Mouse (Mus musculus) right cerebral cortex, adult 2 months (tissue): Measurements from ENCODE around the gene Tmem108.
A peak's percentile ranks its signal among the peaks of the same experiment; 100 is the strongest.

Source experiments
- DNase-seq, 2 experiments: peaks; one replicate each; pipeline ENCODE4 v3.0.0; 2021 to 2022; ENCODE audit warnings: low spot score in 2 of 2

Tmem108 gene

DNA sequence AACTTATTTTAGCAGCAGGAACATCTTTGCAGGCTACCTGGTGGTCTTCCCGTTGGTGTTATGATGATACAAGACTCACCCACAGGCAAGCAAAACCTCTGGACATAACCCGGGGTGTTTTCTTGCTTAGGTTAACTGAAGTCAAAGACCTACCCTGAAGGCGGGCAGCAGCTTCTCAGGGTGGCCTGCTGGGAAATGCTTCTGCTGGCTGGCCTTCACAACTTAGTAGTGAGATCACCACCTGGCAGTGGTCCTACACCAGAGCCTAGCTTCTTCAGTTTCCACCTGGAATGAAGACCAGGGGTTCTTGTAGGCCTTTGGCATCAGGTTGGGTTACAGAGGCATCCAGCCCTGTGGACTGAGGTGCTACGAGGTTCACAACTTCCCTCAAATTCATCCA lies 169.7 kb downstream of the Tmem108 start:
- DNase-seq: no peak

DNA sequence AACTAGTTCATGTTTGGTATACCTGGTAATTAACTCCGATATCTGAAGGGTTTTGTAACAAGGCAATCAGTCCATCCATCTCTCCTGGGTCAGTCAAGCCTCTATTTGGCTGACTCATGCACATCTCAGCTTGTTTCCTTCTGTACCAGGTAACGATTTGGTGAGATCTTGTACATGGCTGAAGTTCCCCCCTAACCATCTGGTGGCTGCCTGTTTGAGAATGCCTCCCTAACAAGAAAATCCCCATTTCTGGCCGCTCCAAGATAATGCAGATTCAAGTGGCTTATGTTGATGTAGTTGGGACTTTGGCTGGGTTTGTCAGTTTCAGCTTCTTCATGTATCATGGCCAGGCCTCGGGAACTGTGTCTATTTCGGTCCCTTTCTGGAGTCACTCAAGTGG lies 170.8 kb downstream of the Tmem108 start:
- no peak for DNase-seq

DNA sequence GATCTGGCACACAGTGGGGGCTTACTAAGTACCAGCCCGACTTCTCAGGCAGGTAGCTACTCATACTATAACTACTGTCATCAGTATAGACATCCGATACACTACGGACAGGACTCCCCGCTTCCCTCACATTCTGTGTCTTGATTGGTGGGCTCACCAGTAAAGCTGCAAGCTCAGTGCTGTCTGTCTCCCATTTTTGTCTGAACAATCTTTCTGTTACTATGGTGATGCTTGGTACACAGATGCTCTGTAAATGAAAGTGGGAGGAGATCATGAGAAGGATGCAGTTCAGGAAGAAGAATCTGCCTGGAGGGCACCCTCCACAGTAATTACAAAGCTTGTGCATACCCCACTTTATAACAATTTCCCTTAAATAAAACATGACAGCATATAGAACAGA lies 176.8 kb downstream of the Tmem108 start:
- DNase-seq: peak in 1 of 2 experiments; percentile 30

- DNase-seq: no peak
These were observed 179.2 kb downstream of the Tmem108 start for GRCm38 (mm10) chr9:103582249-103582961.

DNA sequence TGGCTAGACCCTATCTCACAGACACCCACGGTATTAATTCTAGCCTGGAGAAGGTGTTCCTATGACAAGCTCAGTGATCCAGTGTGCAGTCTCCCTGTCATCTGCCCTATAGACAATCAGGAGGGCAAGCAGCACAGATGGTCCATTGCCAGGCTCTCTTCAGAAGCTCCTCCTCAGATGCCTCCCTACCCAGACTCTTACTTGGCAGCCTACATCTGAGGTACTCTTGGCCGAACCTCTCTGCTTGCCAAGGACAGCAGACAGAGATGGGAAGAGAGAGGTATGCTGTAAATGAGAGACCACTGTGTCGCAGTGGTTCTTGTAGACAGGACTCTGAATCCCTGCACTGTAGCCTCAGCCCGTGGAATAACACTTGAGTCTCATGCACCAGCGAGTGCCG lies 181.0 kb downstream of the Tmem108 start:
- no peak for DNase-seq

DNA sequence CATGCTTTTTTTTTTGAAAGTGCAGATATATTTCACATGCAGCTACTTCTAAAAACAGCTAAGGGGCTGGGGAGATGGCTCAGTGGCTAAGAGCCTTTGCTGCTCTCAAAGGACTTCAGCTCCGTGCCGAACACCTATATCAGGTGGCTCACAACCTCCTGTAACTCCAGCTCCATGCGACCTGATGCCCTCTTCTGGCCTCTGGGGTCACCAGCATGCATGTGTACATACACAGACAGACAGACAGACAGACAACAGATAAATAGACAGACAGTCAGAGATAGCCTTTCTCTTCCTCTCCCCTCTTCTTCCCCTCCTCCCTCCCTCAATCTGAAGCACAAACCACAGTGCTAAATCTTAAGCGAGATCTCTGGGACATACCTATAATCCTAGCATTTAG lies 181.5 kb downstream of the Tmem108 start:
- DNase-seq: no peak

- no peak for DNase-seq
These were observed 182.1 kb downstream of the Tmem108 start for GRCm38 (mm10) chr9:103579411-103580026.

DNA sequence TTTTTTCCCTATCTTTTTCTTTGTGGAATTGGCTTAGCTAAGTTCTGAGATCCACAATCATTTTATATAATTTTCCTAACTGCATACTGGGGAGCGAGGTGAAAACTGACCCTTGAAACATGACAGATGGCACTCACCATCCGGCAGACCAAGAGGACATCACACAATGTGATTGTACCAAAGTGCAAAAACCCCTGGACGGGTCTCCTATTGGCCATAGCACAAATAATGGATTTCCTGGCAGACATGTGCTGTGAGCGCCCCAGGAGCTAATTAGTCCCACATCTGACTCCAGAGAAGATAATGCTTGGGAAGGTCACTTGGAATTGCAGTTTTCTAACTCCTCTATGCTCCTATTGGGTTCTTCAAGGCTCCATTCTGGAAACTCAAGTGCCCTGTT lies 183.9 kb downstream of the Tmem108 start:
- DNase-seq: no peak

- no peak for DNase-seq
These were observed 184.5 kb downstream of the Tmem108 start for GRCm38 (mm10) chr9:103577181-103577580.

GRCm38 (mm10) chr9:103575901-103576300 lies 185.7 kb downstream of the Tmem108 start:
- DNase-seq: no peak

- no peak for DNase-seq
These were observed 187.5 kb downstream of the Tmem108 start for GRCm38 (mm10) chr9:103573994-103574750.

DNA sequence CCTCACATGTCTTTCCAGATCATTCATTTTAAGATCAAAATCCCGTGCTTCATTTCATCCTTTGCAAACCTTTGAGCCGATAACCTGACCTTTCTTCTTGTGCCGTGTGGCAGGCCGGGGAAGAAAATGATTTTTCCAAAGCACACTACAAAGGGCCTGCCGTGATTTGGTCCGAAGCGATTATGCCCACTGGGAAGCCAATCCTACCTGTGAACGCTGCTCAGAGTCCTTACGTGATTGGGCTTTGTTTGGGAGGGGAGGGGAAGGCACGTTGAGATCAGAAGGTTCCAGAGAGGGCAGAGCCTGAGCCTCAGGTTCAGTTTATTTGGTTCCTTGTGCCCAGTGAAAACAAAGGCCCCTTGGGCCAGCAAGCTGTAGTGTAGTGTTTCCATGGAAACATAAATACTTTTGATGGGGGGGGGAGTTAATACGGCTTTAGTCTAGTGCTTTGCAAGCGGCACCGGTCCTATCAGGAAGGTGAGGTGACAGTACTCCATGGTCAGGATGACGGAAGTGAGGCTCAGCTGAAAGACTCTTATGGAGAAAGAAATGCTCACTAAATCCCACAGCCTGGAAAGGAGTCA lies 191.4 kb downstream of the Tmem108 start:
- no peak for DNase-seq

DNA sequence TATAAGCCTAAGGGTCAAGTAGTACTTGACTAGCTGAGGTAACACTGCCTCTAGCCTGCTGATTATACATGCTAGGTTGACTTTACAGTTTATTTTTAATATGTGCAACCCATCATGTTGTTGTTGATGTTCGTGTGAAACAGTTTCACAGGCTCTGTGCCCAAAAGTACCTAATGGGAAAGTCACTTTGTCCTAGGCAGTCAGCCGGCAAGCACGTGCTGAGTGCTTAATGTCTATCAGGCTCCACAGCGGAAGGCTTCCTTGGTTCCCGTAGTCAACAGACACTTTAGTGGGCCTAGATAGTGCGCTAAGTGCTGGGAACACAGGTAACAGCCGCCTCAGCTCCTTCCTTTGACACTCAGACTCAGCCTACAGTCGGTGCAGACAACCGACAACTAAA lies 192.7 kb downstream of the Tmem108 start:
- no peak for DNase-seq

DNA sequence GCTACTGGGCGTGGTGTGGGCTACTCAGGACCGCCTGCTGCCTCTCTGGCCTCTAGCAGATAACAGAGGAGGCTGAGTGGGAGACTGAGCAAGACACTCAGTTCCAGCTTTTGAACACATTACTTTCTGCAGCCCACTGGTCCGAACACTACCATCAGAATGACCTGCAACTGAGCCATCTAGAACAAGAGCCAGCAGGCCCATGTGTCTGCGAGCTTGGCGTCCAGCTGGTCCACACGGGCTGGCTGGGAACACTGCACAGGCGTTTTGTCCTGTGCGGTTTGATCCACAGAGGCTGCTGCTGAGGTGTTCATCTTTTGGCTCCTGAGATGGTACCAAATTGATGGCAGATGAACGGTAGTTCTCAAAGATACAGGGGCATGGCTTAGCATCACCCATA lies 196.5 kb downstream of the Tmem108 start:
- no peak for DNase-seq

- DNase-seq: no peak
These were observed 197.6 kb downstream of the Tmem108 start for GRCm38 (mm10) chr9:103563864-103564610.

DNA sequence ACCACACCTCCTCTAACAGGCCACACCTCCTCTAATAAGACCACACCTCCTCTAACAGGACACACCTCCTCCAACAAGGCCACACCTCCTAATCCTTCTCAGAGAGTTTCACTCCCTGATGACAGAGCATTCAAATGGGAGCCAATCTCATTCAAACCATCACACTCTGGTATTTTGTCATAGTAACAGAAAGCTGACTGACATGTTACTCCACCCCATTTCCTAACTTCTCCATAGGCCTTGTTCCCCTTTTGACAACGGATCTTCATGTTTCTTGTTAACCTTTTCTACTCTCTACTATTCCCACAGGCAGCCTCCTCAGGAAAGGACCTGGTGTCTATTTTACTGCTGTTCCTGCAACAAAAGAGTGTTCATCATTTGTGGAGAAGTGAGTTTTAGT lies 199.6 kb downstream of the Tmem108 start:
- no peak for DNase-seq

DNA sequence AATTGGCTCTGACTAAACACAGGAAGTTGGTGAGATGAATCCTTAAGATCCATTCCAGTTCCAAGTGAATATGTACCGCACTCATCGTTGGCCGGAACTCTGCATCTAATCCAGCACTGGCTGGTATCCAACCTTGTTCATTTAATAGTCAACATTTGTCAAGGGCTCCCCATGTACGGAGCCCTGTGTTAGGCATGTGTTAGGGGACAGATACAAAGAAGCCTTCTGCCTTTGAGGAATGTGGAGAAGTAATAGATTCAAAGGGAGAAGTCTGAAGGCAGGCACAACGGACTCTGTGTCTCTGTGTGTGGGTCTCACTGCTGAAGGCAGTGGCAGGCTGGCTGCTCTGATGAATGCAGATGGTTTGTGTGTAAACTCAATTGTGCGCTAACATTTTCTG lies 202.9 kb downstream of the Tmem108 start:
- DNase-seq: no peak

GRCm38 (mm10) chr9:103558240-103558639 lies 203.4 kb downstream of the Tmem108 start:
- DNase-seq: peak; percentile 76 to 78

DNA sequence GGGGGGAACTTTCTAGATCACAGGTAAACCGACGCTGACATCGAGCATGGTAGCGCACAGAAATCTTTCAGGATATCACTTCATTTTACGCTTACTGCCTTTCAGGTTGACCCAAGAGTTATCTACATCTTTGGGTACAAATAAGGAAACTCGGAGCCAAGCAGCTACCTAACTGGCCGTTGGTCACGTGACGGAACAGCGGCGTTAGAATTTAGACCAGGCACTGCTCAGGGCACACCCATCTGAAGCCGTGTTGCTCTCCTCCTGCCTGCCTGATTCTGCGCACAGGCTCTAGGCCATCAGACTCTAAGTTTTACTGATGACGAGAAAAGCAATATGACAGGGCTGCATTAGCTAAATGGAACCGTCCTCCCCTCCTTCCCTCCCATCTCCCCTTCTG lies 204.6 kb downstream of the Tmem108 start:
- DNase-seq: no peak

GRCm38 (mm10) chr9:103555334-103555733 lies 206.3 kb downstream of the Tmem108 start:
- DNase-seq: no peak

DNA sequence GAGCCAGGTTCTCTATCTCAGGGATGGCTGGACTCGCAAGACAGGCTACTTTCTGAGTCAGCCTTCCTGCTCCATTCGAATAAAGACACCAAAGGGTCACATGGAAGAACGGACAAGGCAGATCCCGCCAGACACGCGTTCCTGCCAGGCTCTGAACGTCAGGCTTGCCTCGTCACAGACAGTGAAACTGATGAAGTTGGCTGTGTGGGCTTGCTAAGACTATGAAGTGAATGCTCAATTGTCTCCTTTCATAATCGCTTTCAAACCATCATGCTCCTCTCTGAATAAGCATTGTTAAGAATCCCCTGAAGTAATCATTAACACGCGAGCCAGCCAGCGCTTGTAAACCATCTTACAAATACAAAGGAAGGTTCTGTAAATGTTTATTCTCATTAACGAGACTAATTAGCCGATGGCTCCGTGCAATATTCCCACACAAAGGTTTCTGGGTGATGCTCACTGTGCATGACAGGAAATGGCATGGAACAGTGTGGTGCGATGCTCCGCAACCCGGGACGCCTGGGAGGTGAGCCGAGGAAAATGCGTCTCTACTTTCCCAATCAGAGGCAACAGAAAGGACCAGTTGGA lies 210.9 kb downstream of the Tmem108 start:
- no peak for DNase-seq
